Mouse (Mus musculus) kidney, adult 2 months (tissue): ENCODE data around the gene BC037034.

Experiments
- CTCF ChIP-seq: fragments of 200-500 bp; conservative IDR thresholded peaks from 2 replicates; pipeline ENCODE4 v1.5.1; 2011; ENCODE audit warnings: low read depth, mild to moderate bottlenecking, control low read depth, low read length, moderate library complexity, mixed read lengths; ENCODE audit not compliant: insufficient read depth, insufficient read length
- POLR2A ChIP-seq: fragments of 200-500 bp; IDR thresholded peaks from one replicate; pipeline ENCODE4 v1.6.1; 2011; ENCODE audit warnings: low read depth, low read length, control low read depth

- no peak for TF ChIP-seq CTCF
- no peak for TF ChIP-seq POLR2A
These were observed 5.1 kb upstream of the BC037034 start for GRCm38 (mm10) chr5:138268980-138269379.
